Mouse (Mus musculus) CH12.LX (cell line): Measurements from ENCODE around the gene Zfp770. TPM values are rescaled to one million over a fixed set of nuclear protein-coding genes. Genes with fewer than 3 reads are reported as not detected.

ENCODE experiments used
- DNase-seq: peaks from one replicate; pipeline ENCODE4 v3.0.0-alpha.2; 2013; ENCODE audit errors: extremely low read depth
- H3K27ac ChIP-seq: 2 replicates; pipeline ENCODE4 v1.5.1; 2012; ENCODE audit warnings: low read depth, mild to moderate bottlenecking, control low read depth, moderate library complexity; ENCODE audit not compliant: insufficient read depth
- H3K27me3 ChIP-seq: replicated peaks from 2 replicates; pipeline ENCODE3; 2012; ENCODE audit warnings: inconsistent platforms
- H3K36me3 ChIP-seq, 2 experiments: replicated peaks in 1 of 2; 2 replicates each; pipeline versions ENCODE3 to v1.6.1; 2012; ENCODE audit warnings: inconsistent platforms in 1 of 2, low read length in 1 of 2, mild to moderate bottlenecking in 1 of 2, mixed read lengths in 1 of 2, moderate library complexity in 1 of 2; ENCODE audit not compliant: control insufficient read depth in 1 of 2, insufficient read depth in 1 of 2
- H3K4me1 ChIP-seq, 2 experiments: 2 replicates each; pipeline ENCODE4 v1.6.1; 2012; ENCODE audit warnings: inconsistent platforms in 1 of 2, moderate library complexity in 1 of 2; ENCODE audit not compliant: insufficient read depth in 2 of 2, control insufficient read depth in 1 of 2
- H3K4me2 ChIP-seq: 2 replicates; pipeline ENCODE4 v1.6.1; 2012; ENCODE audit warnings: low read depth, mild to moderate bottlenecking, control low read depth; ENCODE audit not compliant: poor library complexity, insufficient read depth, severe bottlenecking
- H3K4me3 ChIP-seq, 3 experiments: fragments of 150-350 bp in 1 of 3; sonication (generic) in 1 of 3; replicated peaks in 1 of 3; 2 replicates each; pipeline versions ENCODE3 to v1.5.1; 2011 to 2012; ENCODE audit warnings: low read depth in 2 of 3, low read length in 2 of 3, mild to moderate bottlenecking in 2 of 3, moderate library complexity in 2 of 3, control low read depth in 1 of 3, improper control_type of control experiment in 1 of 3, inconsistent platforms in 1 of 3, mixed read lengths in 1 of 3; ENCODE audit not compliant: poor library complexity in 1 of 3
- H3K79me2 ChIP-seq: replicated peaks from 2 replicates; pipeline ENCODE4 v1.6.1; 2012; ENCODE audit warnings: mild to moderate bottlenecking, moderate library complexity; ENCODE audit not compliant: control insufficient read depth, poor library complexity, insufficient read depth, severe bottlenecking; ENCODE audit errors: extremely low read depth
- H3K9ac ChIP-seq: 2 replicates; pipeline ENCODE4 v1.6.1; 2012; ENCODE audit warnings: low read depth, mild to moderate bottlenecking, control low read depth, moderate library complexity; ENCODE audit not compliant: insufficient read depth
- H3K9me3 ChIP-seq: replicated peaks from 2 replicates; pipeline ENCODE3; 2012; ENCODE audit warnings: low read length, inconsistent platforms, mixed read lengths
- CHD1 ChIP-seq: IDR thresholded peaks from 2 replicates; pipeline ENCODE4 v1.6.1; 2012; ENCODE audit warnings: low read depth, low read length, improper control_type of control experiment, inconsistent platforms
- E2F4 ChIP-seq: IDR thresholded peaks from 2 replicates; pipeline ENCODE4 v1.6.1; 2011; ENCODE audit warnings: low read depth, low read length, improper control_type of control experiment; ENCODE audit not compliant: insufficient replicate concordance
- EP300 ChIP-seq: IDR thresholded peaks from 2 replicates; pipeline ENCODE4 v1.6.1; 2011; ENCODE audit warnings: low read length, improper control_type of control experiment
- GABPA ChIP-seq: IDR thresholded peaks from 2 replicates; pipeline ENCODE4 v1.6.1; 2012; ENCODE audit warnings: low read depth, low read length, improper control_type of control experiment, inconsistent platforms; ENCODE audit not compliant: insufficient replicate concordance
- JUND ChIP-seq: conservative IDR thresholded peaks from 2 replicates; pipeline ENCODE4 v1.6.1; 2011; ENCODE audit warnings: low read depth, low read length, improper control_type of control experiment
- KAT2A ChIP-seq: IDR thresholded peaks from 2 replicates; pipeline ENCODE4 v1.6.1; 2012; ENCODE audit warnings: low read length, improper control_type of control experiment, inconsistent platforms; ENCODE audit not compliant: insufficient replicate concordance
- MAFK ChIP-seq: IDR thresholded peaks from 2 replicates; pipeline ENCODE4 v1.6.1; 2011; ENCODE audit warnings: low read length, improper control_type of control experiment; ENCODE audit not compliant: insufficient replicate concordance
- MEF2A ChIP-seq: IDR thresholded peaks from 2 replicates; pipeline ENCODE4 v1.6.1; 2014; ENCODE audit warnings: low read depth, mild to moderate bottlenecking, inconsistent platforms, low read length, improper control_type of control experiment, borderline replicate concordance
- MXI1 ChIP-seq: IDR thresholded peaks from 2 replicates; pipeline ENCODE4 v1.6.1; 2011; ENCODE audit warnings: mild to moderate bottlenecking, low read depth, low read length, improper control_type of control experiment
- MYC ChIP-seq: IDR thresholded peaks from 2 replicates; pipeline ENCODE4 v1.6.1; 2011; ENCODE audit warnings: low read depth, mild to moderate bottlenecking, improper control_type of control experiment, low read length
- NELFE ChIP-seq: IDR thresholded peaks from 2 replicates; pipeline ENCODE4 v1.6.1; 2011; ENCODE audit warnings: low read depth, low read length, improper control_type of control experiment
- PAX5 ChIP-seq: IDR thresholded peaks from 2 replicates; pipeline ENCODE4 v1.6.1; 2012; ENCODE audit warnings: low read length, inconsistent platforms, mixed read lengths
- POLR2AphosphoS2 ChIP-seq: IDR thresholded peaks from 2 replicates; pipeline ENCODE4 v1.6.1; 2011; ENCODE audit warnings: low read depth, low read length, improper control_type of control experiment
- RAD21 ChIP-seq: IDR thresholded peaks from 2 replicates; pipeline ENCODE4 v1.6.1; 2011; ENCODE audit warnings: low read depth, mild to moderate bottlenecking, low read length, improper control_type of control experiment, moderate library complexity
- RCOR1 ChIP-seq: conservative IDR thresholded peaks from 2 replicates; pipeline ENCODE4 v1.6.1; 2012; ENCODE audit warnings: low read depth, mild to moderate bottlenecking, inconsistent platforms, low read length, improper control_type of control experiment
- SMC3 ChIP-seq: IDR thresholded peaks from 2 replicates; pipeline ENCODE4 v1.6.1; 2011; ENCODE audit warnings: low read depth, low read length, improper control_type of control experiment
- TCF12 ChIP-seq: IDR thresholded peaks from 2 replicates; pipeline ENCODE4 v1.6.1; 2014; ENCODE audit warnings: low read depth, mild to moderate bottlenecking, inconsistent platforms, low read length, improper control_type of control experiment
- ZC3H11A ChIP-seq: IDR thresholded peaks from 2 replicates; pipeline ENCODE4 v1.6.1; 2012; ENCODE audit warnings: low read depth, mild to moderate bottlenecking, inconsistent platforms, low read length, improper control_type of control experiment
- ZKSCAN1 ChIP-seq: IDR thresholded peaks from 2 replicates; pipeline ENCODE4 v1.6.1; 2012; ENCODE audit warnings: low read depth, inconsistent platforms, low read length, improper control_type of control experiment, borderline replicate concordance
- ZMIZ1 ChIP-seq: IDR thresholded peaks from 2 replicates; pipeline ENCODE4 v1.6.1; 2012; ENCODE audit warnings: low read depth, mild to moderate bottlenecking, inconsistent platforms, low read length, improper control_type of control experiment
- ZNF384 ChIP-seq: IDR thresholded peaks from 2 replicates; pipeline ENCODE4 v1.6.1; 2012; ENCODE audit warnings: low read depth, low read length, improper control_type of control experiment, inconsistent platforms
- dilution Hi-C: fragments of 300-500 bp; cut with MboI; formaldehyde crosslinking; loops from 2 replicates; pipeline ENCODE4 v1.14.3; 2020; ENCODE audit warnings: low sequenced_read_pairs; ENCODE audit not compliant: extremely low pct_unique_long_range_greater_than_20kb, extremely low pct_ligation_motif_present
- in situ Hi-C: fragments of 300-500 bp; cut with MboI; formaldehyde crosslinking; loops from 3 replicates; pipeline ENCODE4 v1.14.3; 2019; ENCODE audit warnings: low sequenced_read_pairs, low pct_ligation_motif_present, low pct_unique_long_range_greater_than_20kb, mixed read lengths
- polyA plus RNA-seq: library from polyadenylated mRNA; unstranded; fragments of >175 nt; gene quantifications from 2 replicates; pipeline ENCODE4 v1.2.1, GENCODE M21; 2012; ENCODE audit warnings: low read depth; ENCODE audit not compliant: insufficient read length
- total RNA-seq, 2 experiments: library from RNA; depleted of rRNA; stranded (reverse); fragments of 300-350 nt in 1 of 2; fragments of >200 nt in 1 of 2; gene quantifications; 2 replicates each; pipeline ENCODE4 v1.2.3; 2012 to 2014

The Zfp770 gene
- total and polyA plus RNA-seq, 3 experiments = 4.6 to 12.3 (median 9.9) TPM

DNA sequence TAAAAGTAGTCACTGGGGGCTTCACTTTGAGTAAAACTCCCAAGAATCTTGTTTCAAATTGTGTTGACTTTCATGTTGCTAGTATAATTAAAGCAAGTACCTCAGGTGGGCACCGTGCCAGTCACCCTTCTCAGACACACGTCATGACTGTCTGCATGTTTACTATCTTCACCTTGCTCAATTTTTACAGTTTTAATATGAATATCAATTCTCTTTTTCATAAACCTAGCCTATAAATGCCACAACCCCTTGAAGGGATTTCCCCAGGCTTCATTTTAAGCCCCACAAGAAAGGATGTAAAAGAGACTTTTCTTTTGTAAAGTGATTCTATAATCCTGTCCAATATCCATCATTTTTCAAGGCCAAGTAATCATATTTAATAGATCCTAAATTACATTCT lies 30.0 kb upstream of the Zfp770 start:
- in situ Hi-C loops (no loop called here), dilution Hi-C loops (no loop called here)
- Histone ChIP-seq H3K4me1 (peaks cover 0 to 9% of the 10 kb centered on the region in 2 experiments; a peak in 1 of 4 replicates), H3K27me3 (no peaks in the 10 kb centered on the region), H3K4me3 (no peak overlapping the region), H3K9me3 (no peaks in the 10 kb centered on the region), H3K27ac (no peak overlapping the region), H3K9ac (no peak overlapping the region), H3K4me2 (no peak overlapping the region), H3K36me3 (no peaks in the 10 kb centered on the region), H3K79me2 (no peaks in the 10 kb centered on the region)
- no peak for TF ChIP-seq RAD21
- TF ChIP-seq JUND = no peak
- TF ChIP-seq ZMIZ1 = no peak
- no peak for TF ChIP-seq RCOR1
- no peak for TF ChIP-seq ZC3H11A
- no peak for TF ChIP-seq SMC3
- TF ChIP-seq CHD1 = no peak
- TF ChIP-seq ZNF384 = no peak
- DNase-seq = no peak

DNA sequence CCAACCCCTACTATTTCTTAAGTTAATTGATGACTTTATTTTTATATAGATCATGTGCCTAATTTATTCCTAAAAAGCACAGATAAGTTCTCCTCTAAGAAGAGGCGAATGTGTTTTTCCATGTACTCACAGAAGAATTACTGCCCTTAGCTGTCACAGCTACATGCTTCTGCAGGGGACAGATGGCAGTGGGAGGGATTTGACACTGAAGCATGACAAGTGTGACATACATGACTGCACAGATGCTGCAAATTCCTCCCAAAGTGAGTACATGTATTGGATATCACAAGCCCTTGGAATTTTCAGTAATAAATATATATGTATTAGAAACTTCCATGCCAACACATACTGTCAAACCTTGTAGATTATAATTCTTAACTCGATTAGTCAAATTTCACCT lies 27.4 kb upstream of the Zfp770 start:
- Histone ChIP-seq H3K36me3 (no peaks in the 10 kb centered on the region), H3K27me3 (no peaks in the 10 kb centered on the region), H3K4me2 (no peak overlapping the region), H3K9me3 (no peaks in the 10 kb centered on the region), H3K4me3 (no peak overlapping the region), H3K9ac (no peak overlapping the region), H3K79me2 (no peaks in the 10 kb centered on the region)
- DNase-seq = no peak
- dilution Hi-C loops (no loop called here), in situ Hi-C loops (no loop called here)
- TF ChIP-seq RAD21 = no peak
- TF ChIP-seq NELFE = no peak
- TF ChIP-seq ZKSCAN1 = no peak
- TF ChIP-seq EP300 = no peak
- no peak for TF ChIP-seq E2F4
- TF ChIP-seq MYC = no peak
- no peak for TF ChIP-seq PAX5
- TF ChIP-seq MAFK = no peak
- no peak for TF ChIP-seq SMC3
- TF ChIP-seq POLR2AphosphoS2 = no peak
- no peak for TF ChIP-seq KAT2A
- no peak for TF ChIP-seq TCF12
- TF ChIP-seq MEF2A = no peak
- no peak for TF ChIP-seq ZNF384
- no peak for TF ChIP-seq GABPA
- no peak for TF ChIP-seq MXI1
- TF ChIP-seq, all 38 proteins: peak for 0
- peaks cover 0 to 9% of the 10 kb centered on the region in 2 experiments; a peak in 1 of 4 replicates for H3K4me1 ChIP-seq
- H3K27ac ChIP-seq = no peak overlapping the region
